Mouse (Mus musculus) brain, embryonic 14.5 days (tissue): ENCODE data around the gene Csrp3.

Experiments
- CTCF ChIP-seq: fragments of 200-500 bp; IDR thresholded peaks from 2 replicates; pipeline ENCODE4 v1.5.1; 2012; ENCODE audit warnings: inconsistent platforms, mild to moderate bottlenecking, moderate library complexity, borderline replicate concordance; ENCODE audit not compliant: insufficient read depth, insufficient read length; ENCODE audit errors: extremely low read depth
- POLR2A ChIP-seq: fragments of 200-500 bp; IDR thresholded peaks from 2 replicates; pipeline ENCODE4 v1.6.1; 2012; ENCODE audit warnings: mild to moderate bottlenecking, inconsistent platforms, borderline replicate concordance; ENCODE audit not compliant: poor library complexity, insufficient read depth, insufficient read length, severe bottlenecking; ENCODE audit errors: extremely low read depth

- no peak for TF ChIP-seq CTCF
- no peak for TF ChIP-seq POLR2A
Observed at GRCm38 (mm10) chr7:48788348-48788747, 59.5 kb downstream of the Csrp3 start.
